Mouse (Mus musculus) left cerebral cortex, adult 8-10 months (tissue): ENCODE data around the gene Mtmr3. TPM values are rescaled to one million over a fixed set of nuclear protein-coding genes. Genes with fewer than 3 reads are reported as not detected.
A peak's percentile ranks its signal among the peaks of the same experiment; 100 is the strongest.

ENCODE experiments used
- DNase-seq, 2 experiments: peaks; one replicate each; pipeline ENCODE4 v3.0.0; 2022; ENCODE audit warnings: low spot score in 2 of 2
- total RNA-seq, 4 experiments: library from RNA; stranded (reverse); gene quantifications; 2 replicates each; pipeline ENCODE4 v1.2.4; 2022

Gene Mtmr3
- total RNA-seq: 10 to 100 TPM; 66.2 to 74.0 (median 70.5) TPM

DNA sequence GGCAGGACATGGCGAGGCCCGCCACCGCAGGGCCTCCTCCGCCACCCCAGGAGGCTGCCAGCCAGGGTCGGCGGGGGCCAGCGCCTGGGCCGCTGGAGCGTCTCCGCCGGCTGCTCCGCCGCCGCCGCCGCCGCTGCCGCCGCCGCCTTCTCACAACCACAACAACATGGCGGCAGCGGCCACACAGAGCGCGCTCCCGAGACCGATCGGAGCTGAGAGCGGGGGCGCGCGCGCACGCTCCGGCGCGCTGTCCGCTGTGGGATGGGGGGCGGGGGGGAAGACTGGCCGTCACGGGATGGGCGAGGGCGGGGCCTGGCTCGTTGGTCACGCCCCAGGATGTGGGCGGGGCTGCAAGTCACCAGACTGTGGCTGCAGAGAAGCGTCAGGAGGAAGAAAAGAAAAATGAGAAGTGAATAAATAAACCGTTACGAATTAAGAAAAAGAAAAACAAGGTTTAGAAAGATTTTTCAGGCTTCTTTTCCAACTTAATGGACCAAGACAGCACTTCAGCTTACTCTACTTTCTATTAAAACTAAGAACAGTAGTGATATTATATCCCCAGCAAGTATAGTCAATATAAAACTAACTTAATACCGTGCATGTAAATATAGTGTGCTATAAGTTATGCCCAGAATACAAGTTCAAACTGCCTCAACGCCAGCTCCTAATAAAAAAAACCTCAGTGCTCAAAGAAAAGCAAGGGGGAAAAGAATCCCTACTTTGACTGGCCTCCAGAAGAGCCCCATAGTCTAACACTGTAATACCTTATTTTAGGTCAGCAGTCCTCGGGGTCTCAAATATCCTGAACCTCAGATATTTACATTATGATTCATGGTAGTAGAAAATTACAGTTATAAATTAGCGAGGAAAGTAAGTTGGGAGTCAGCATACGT lies at the start of gene Mtmr3:
Gene Mtmr3, minus strand, starts transcription at position 256 of the 893 bp plus-strand sequence.
- DNase-seq: peak; percentile 69 to 90

DNA sequence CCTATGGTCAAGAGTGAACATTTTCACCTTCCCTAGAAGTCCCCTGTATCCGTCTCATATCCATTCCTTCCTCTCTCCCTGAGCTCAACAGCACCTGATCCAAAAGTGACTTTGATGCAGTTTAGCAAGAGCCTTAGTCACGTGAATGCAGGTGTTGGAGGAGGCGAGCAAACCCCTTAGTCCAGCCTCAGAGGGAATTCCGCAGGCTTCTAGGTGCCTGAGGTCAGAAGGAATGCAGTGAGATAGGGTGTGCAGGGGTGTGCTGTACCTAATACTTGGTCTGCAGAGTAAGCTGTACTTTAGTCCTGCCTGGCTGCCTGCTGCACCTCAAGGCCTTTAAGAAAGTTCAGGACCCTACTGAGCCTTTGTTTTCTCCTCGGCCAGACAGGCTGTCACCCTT lies 49.1 kb upstream of the Mtmr3 start:
- DNase-seq: no peak

DNA sequence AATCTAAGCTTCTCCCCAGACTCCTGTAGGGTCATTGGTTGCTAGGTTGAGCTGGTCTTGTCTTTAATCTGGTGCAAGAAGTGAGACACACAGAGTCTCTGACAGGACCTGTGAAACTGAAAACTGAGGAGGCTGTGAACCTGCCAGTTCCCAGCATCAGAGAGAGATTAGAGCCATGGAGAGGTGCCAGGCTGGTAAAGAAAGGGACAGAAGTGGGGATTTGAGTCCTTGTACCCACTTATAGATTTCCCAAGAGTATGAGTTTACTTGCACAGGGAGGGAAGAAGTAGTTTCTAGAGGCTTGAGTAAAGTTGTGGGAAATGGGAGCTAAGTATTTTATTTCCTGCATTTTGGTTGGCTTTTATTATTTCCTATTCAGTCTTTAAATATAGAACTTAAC lies 46.5 kb upstream of the Mtmr3 start:
- no peak for DNase-seq

DNA sequence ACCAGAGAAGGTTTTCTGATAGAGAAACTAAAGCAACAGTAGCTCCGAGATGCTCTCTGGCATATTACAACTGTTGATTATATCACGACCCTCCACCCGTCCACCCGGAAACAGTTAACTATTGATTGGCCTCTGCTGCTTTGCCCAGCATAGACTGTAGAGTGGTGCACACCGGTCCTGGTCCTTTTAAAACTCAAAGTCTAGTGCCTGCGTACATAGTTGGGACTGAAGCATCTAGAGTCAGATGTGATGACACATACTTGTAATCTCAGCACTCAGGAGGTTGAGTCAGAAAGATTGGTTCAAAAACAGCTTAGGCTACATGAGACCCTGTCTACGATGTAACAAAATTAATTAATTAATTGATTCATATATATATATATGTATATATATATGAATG lies 43.6 kb upstream of the Mtmr3 start:
- DNase-seq: no peak

DNA sequence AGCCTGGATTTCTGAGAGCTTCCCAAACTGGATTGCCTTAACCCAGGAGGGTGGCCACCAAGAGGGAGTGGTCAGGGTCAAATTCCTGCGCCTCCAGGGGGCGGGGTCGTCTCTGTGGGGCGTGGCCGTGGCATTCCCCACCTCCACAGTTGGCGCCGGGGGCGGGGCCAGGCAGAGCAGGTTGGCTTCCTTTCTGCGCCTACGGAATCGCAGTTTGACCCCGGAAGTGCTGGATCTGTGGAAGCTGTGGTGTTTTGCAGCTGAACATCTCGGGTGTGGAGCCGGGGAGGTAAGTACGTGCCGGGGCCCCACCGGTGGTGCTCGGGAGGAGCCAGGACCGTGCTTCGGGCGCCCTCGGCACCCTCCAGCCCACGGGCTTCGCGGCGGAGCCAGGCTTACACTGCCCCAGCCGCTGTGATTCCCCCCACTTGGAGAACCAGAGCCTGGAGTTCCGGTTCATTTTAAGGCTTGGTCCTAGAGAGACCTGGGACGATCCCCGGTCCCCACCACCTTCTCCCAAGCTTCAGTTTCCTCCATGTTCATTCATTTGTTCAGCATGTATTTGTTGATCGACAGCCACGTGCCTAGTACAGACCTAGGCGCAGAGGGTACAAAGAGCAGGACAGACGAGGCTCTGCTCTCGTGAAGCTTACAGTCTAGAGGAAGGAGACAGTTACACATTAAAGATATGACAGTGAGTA lies 43.0 kb upstream of the Mtmr3 start, which contains the start of gene Ascc2:
Gene Ascc2, plus strand, starts transcription at position 214 of the 701 bp plus-strand sequence.
- peak; percentile 76 to 79 for DNase-seq

DNA sequence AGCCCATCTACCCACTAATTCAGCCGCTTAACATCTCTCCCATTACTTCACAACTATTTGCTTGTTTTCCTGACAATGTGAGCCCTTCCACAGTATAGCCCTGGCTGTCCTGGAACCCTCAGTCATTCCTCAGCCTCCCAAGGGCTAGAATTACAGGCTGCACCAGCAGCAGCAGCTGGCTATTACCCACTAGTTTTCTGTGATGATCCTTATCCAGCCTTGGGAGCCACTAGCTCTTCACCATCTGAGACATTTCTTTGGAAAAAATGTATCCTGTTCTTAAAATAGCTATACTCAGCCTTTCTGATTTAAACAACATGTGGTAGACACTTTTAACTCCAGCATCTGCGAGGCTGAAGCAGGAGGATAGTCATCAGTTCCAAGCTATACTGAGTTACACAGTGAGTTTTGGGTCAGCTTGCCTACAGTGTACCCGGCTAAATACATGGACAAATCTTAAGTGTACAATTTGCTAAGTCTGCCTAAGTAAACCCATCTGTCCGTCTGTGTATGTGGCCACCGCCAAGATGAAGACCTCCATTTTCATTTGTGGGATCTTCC lies 42.2 kb upstream of the Mtmr3 start:
- no peak for DNase-seq

DNA sequence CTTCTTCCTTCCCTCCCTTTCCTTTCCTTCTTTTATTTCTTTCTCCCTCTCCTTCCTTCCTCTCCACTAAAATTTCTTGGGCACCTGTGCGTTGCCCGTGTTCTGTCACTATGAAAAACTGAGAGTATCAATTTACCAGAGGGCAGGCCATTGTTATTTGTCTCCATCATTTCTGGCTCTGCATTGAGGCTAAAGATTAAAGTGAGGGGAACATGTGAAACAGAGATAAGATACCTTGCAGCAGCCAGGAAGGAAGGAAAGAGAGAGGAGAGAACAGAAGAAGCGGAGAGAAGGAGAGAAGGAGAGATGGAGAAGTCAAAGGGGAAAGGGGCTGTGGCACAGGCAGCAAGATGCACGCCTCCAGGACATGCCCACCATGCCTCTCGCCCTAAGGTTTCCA lies 39.7 kb upstream of the Mtmr3 start:
- no peak for DNase-seq

DNA sequence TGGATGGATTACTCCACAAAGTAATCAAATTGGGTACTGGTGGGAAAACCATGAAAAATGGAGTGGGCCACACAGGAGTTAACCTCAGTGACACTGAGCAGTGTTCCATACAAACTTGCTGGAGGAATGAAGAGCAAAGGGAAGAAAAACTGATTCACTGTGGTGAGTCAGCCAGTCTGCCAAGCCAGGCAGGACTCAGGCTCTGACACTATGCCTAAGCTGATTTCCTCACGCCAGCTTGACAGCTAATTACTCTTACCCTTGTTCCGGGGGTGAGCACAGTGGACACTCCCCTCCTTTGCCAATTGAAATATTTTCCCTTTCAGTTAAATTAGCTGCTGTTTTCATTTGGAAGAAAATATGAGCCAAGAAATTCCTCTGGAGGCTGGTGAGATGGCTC lies 38.8 kb upstream of the Mtmr3 start:
- no peak for DNase-seq

DNA sequence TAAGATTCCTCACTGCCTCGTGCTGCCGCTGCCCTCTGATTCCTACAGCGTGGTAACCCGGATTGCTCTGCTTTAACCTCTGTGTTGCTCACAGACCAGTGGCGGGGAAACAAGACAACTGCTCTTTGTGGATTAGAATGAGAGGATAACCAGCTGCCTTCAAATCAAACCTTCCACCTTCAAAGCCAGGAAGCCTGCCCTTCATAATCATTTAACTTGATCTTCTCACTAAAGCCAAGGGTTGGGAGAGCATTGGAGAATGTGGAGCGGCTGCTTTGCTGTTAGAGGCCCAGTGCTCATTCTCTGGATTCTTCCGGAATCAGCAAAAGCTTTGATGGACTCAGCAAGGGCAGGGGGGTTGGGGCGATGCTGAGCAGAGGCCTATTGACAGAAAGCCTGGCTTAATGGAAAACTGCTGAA lies 35.2 kb upstream of the Mtmr3 start:
- no peak for DNase-seq

DNA sequence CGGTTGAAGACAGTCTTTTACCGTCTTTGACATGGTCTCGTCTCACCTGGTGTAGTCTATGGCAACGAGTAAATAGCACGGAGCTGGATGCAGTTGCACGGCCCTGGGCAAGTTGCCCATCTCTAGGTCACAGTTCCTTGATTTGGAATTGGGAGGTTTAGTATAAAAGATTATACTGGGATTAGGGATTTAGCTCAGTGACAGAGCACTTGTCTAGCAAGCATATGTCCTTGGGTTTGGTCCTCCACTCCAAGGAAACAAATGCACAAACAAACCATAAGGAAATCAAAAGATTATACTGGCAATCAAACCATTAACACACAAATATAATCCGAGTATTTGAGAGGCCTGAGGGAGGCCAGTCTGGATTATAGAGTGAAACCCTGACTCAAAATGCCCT lies 33.0 kb upstream of the Mtmr3 start:
- no peak for DNase-seq

DNA sequence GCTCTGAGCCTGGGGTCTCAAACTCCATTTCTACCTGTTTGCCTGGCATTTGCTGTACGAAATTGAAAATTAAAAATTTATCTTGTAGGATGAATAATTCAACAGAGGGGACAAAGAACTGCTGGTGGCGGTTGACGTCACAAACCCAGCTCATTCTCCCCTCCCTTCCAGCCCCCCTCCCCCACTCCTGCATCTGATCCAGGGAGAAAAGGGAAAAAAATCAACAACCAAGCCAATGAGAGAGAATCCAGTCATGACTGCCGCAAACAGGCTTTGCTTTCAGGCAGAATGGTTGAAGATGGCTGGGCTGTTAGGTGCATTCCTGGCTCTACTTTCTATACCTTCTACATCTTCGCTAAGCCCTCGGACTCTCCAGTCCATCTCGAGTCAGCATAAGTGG lies 31.3 kb upstream of the Mtmr3 start:
- DNase-seq: no peak

DNA sequence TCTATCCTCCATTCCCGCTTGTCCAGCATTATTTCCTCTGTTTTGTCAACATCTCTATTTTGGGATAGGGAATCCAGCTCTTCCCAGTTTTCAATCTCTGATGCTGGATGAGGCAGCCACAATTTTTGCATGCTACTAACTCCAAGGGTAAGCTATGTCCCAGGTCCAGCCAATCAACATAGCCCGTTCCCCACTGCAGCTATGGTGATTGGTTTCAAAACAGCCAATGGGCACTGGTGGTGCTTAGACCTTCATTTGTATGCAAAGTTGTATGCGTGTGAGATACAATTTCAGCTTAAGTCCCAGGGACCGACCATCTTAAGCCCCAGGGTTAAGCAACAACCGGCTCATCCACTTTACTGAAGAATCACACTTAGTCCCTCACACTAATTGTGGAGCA lies 28.3 kb upstream of the Mtmr3 start:
- no peak for DNase-seq

DNA sequence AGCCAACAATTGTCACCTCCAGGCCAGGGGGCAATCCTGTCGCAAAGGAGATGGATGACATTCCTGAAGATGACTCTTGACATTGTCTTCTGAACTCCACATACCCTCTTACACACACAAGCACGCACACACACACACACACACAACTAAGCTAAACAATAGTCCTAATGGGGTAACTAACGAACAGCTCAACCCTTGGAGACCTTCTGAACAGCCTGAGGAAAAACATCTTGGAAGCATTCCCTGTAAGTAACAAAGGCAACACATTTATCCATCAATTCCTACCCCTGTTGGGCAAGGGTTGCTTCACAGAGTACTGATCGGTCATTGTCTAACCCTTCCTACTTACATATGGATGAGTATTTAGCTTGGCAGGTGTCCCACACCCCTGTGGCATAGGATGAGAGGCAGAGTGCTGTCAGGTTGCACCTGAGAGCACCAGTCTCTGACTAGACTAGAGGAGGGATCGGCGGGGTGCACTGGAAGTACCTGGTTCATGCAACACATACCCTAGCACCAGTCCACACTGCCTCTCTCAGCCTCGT lies 27.9 kb upstream of the Mtmr3 start:
- no peak for DNase-seq

DNA sequence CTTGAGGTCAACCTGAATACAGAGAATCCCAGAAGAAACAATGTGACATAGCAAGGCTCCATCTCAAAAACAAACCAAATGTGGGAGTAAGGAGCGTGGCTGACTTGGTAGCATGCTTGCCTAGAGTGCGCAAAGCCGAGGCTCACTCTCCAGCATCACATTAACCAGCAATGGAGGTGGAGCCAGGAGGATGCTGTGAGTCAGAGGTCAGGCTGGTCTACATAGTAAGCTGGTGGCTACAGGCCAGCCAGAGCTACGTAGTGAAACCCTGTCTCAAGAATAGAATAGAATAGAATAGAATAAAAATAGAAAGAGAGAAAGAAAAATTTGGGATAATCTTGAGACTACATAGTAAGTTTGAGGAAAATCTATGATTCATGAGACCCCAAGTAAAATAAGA lies 27.2 kb upstream of the Mtmr3 start:
- no peak for DNase-seq

DNA sequence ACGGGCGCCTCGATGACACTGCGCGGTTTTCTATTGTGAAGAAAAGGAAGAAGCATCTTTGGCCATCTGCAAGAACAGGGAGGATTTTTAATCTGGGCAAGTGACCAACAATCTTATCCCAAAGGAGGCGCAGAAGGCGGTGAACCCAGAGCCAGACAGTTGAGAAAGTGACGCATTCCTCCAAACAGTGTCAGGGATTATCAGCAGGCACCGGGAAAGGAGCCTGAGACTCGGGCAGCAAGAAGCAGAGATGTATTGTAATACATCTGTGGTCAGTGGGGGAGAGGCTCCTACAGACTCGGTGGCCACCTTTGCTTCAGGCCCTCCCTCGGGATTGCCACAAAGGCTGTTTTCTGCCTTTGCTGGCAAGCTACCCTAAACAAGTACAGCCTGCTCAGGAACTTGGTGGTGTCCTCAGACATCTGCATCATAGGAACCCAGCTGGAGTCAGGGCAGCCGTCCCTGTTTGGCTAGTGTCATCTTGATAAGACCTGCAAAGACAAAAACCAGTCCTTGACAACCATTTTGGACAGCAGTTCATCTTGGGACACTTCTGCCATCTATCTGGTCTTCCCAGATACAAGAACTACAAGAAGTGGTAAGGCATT lies 25.9 kb upstream of the Mtmr3 start:
- no peak for DNase-seq

DNA sequence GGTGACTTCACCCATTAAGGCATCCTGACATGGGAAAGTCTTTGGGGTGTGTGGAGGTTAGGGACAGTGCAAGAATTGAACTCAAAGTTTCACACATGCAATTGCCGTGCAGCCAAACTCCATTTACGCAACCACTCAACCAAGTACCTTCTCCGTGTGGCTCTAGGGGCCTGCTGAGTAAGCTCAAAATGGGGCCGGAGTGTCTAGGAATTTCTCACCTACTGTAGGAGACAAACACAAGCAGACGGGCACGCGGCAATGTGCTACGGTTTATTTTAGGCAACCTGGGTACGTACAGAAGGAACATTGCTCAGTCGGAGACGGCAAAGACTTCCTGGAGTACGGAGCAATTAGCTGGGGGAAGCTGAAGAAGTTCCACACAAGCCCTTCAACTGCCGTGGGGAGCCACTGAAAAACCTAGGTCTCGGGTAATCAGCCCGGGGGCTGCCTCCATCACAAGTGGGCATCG lies 25.4 kb upstream of the Mtmr3 start, which contains the start of gene Gm11032:
Gene Gm11032, plus strand, starts transcription at position 51 of the 469 bp plus-strand sequence.
- peak in 1 of 2 experiments; percentile 39 for DNase-seq

DNA sequence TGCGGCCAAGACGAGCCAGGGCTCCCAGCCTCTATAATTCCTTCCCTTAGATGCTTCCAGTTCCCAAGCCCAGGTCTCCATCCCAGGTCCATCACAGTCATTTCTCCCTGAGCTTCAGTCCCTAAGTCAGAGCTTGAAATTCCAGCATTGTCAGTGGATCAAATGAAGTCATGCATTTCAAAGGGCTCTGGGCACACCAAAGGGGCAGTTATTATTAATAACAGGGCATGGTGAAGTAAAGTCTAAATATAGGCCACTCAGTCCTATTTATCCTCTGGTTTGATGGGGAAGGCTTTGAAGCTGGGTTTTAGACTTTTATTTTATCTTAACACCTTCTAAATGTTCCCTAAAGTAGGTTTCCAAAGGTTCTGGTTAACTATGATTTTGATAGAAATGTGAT lies 17.2 kb upstream of the Mtmr3 start:
- DNase-seq: no peak

DNA sequence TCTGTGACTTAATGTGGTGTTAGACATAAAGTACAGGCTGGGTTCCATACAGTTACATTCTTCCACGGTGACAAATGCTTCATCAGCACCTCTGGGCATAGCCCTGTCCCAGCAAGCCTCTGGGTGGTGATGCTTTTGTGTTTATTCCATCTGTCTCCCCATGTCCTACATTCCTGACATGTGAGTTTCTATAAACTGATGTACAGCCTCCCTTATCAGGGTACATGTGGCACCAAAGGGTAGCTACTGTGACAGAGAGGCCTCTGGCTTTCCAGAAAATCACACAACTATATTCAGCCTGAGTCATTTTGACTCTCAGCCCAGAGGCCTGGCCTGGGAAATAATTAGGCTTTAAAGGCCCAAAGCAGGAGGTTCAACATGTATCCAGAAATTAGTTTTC lies 11.9 kb upstream of the Mtmr3 start:
- DNase-seq: no peak

DNA sequence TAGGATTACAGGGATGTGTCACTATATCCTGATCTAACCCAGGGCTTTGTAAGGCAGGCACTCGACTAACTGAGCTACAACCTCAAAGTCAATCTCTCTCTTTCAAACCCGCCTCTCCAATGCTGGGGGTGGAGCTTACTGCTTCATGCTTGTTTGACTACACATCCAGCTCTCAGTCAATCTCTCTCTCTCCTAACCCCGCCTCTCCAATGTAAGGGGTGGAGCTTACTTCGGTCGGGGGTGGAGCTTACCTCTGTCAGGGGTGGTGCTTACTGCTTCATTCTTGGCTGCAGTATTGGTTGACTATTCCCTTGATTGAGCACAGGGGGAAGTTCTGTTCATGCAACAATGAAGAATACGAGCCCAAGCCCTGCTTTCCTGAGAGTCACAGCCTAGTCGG lies 10.8 kb upstream of the Mtmr3 start:
- DNase-seq: no peak

DNA sequence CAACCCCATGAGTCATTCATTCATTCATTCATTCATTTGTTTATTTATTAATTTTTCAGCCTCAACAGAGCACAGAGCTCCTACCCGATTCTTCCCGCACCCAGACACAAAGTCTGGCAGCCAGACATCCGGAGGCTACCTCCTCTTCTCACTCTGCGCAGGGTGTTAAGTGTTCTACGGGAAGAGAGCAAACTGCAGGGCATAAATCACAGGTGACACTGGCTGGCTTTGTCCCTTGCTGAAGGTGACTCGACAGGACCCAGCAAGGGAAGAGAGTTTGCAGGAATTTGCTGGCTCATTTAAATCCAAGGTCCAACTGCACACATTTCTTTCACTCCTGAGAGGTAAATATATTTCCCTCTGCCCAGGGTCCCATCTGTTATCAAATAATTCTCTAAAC lies 9.8 kb upstream of the Mtmr3 start:
- DNase-seq: no peak

DNA sequence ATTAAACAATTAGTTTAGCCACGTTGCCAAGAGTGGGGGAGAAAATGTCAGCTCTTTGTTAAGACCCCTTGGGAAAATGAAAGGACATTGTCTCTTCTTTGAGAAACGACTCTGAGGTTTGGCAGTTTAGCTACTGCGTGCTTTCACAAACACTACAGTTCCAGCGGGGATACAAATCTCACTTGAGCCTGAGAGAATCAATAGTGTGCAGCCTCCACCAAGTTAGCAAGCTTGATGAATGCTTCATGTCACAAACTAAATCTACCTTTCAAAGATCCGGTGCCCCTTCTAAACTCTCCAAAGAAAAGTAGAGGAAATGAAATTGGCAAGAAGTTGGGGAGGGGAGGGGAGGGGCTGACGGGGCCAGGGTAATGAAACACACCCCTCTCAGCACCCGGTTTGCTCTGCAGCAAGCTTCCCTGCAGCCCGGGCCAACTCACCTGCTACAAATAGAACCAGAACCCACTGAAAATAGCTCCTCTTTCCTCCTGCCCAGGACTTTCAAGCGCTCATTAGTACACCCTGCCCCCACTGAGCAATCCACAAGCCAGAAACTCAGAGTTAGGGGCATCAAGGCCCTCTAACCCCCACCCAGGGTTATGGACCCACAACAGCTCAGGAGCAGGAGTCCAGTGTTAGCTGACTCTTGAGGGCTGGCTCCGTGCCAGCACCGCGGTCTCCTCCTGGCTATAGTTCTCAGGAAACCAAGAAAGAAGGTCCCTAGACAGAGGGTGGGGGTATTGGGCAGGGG lies 8.2 kb upstream of the Mtmr3 start:
- DNase-seq: no peak
